Mouse (Mus musculus) layer of hippocampus, adult 2 months (tissue): ENCODE results near the gene Lhfpl5. TPM values are rescaled to one million over a fixed set of nuclear protein-coding genes. Genes with fewer than 3 reads are reported as not detected.

ENCODE experiments used
- DNase-seq, 2 experiments: peaks; one replicate each; pipeline ENCODE4 v3.0.0; 2022; ENCODE audit warnings: low spot score in 2 of 2
- H3K27ac ChIP-seq: fragments of 200-600 bp; 2 replicates; pipeline ENCODE4 v1.8.1; 2022
- H3K4me3 ChIP-seq: fragments of 200-600 bp; 2 replicates; pipeline ENCODE4 v1.8.1; 2022; ENCODE audit warnings: mild to moderate bottlenecking
- CTCF ChIP-seq: fragments of 200-600 bp; conservative IDR thresholded peaks from 2 replicates; pipeline ENCODE4 v1.8.1; 2022; ENCODE audit warnings: antibody characterized with exemption, mild to moderate bottlenecking, moderate library complexity
- total RNA-seq, 2 experiments: library from RNA; stranded (reverse); gene quantifications; 2 replicates each; pipeline ENCODE4 v1.2.3; 2021

Gene Lhfpl5
- total RNA-seq, 2 experiments from 2014 or later, result 3.7 to 5.4 TPM

- Histone ChIP-seq H3K4me3 (no peak overlapping the region), H3K27ac (no peak overlapping the region)
- DNase-seq, result no peak
- no peak for TF ChIP-seq CTCF
Observed at GRCm38 (mm10) chr17:28588591-28588990, 13.2 kb downstream of the Lhfpl5 start.

- peak overlapping the region; percentile 10; the same call in 1 of the 2 replicates for H3K27ac ChIP-seq
- no peak for TF ChIP-seq CTCF
- no peak overlapping the region for H3K4me3 ChIP-seq
- no peak for DNase-seq
Observed at GRCm38 (mm10) chr17:28590596-28590995, 15.2 kb downstream of the Lhfpl5 start.

- no peak for TF ChIP-seq CTCF
- no peak for DNase-seq
Observed at GRCm38 (mm10) chr17:28591476-28591875, 16.0 kb downstream of the Lhfpl5 start.

GRCm38 (mm10) chr17:28592998-28593397 is 17.6 kb downstream of the Lhfpl5 start:
- peak; percentile 96 for TF ChIP-seq CTCF
- no peak overlapping the region for H3K4me3 ChIP-seq

More at GRCm38 (mm10) chr17:28591476-28591875, 16.0 kb downstream of the Lhfpl5 start:
- no peak overlapping the region for H3K4me3 ChIP-seq
- no peak overlapping the region for H3K27ac ChIP-seq

GRCm38 (mm10) chr17:28593965-28594364 is 18.5 kb downstream of the Lhfpl5 start:
- H3K27ac ChIP-seq, result no peak overlapping the region
- H3K4me3 ChIP-seq, result no peak overlapping the region
- no peak for DNase-seq
- no peak for TF ChIP-seq CTCF

More at GRCm38 (mm10) chr17:28592998-28593397, 17.6 kb downstream of the Lhfpl5 start:
- H3K27ac ChIP-seq, result no peak overlapping the region
- DNase-seq, result peak; percentile 77 to 83

- no peak for DNase-seq
- no peak for TF ChIP-seq CTCF
- Histone ChIP-seq H3K4me3 (no peak overlapping the region), H3K27ac (no peak overlapping the region)
Observed at GRCm38 (mm10) chr17:28600780-28601179, 25.3 kb downstream of the Lhfpl5 start.

- no peak for TF ChIP-seq CTCF
- no peak for DNase-seq
- Histone ChIP-seq H3K4me3 (no peak overlapping the region), H3K27ac (peak overlapping the region; percentile 39; the same call in 1 of the 2 replicates)
Observed at GRCm38 (mm10) chr17:28601557-28602250, 26.3 kb downstream of the Lhfpl5 start.

- no peak overlapping the region for H3K27ac ChIP-seq
- no peak overlapping the region for H3K4me3 ChIP-seq
- TF ChIP-seq CTCF, result peak; percentile 33
- no peak for DNase-seq
Observed at GRCm38 (mm10) chr17:28609543-28609942, 34.1 kb downstream of the Lhfpl5 start.

GRCm38 (mm10) chr17:28612603-28613002 is 37.2 kb downstream of the Lhfpl5 start:
- no peak for DNase-seq
- no peak for TF ChIP-seq CTCF
- Histone ChIP-seq H3K27ac (no peak overlapping the region), H3K4me3 (no peak overlapping the region)

GRCm38 (mm10) chr17:28613096-28613495 is 37.7 kb downstream of the Lhfpl5 start:
- Histone ChIP-seq H3K27ac (no peak overlapping the region), H3K4me3 (no peak overlapping the region)
- DNase-seq, result no peak
- no peak for TF ChIP-seq CTCF

GRCm38 (mm10) chr17:28615332-28615731 is 39.9 kb downstream of the Lhfpl5 start:
- DNase-seq, result no peak
- Histone ChIP-seq H3K27ac (no peak overlapping the region), H3K4me3 (no peak overlapping the region)
- no peak for TF ChIP-seq CTCF

- Histone ChIP-seq H3K4me3 (no peak overlapping the region), H3K27ac (no peak overlapping the region)
- no peak for DNase-seq
- TF ChIP-seq CTCF, result no peak
Observed at GRCm38 (mm10) chr17:28617636-28618035, 42.2 kb downstream of the Lhfpl5 start.

- no peak for TF ChIP-seq CTCF
- Histone ChIP-seq H3K4me3 (no peak overlapping the region), H3K27ac (no peak overlapping the region)
- no peak for DNase-seq
Observed at GRCm38 (mm10) chr17:28618124-28618523, 42.7 kb downstream of the Lhfpl5 start.

GRCm38 (mm10) chr17:28618775-28619174 is 43.3 kb downstream of the Lhfpl5 start:
- Histone ChIP-seq H3K4me3 (no peak overlapping the region), H3K27ac (no peak overlapping the region)
- no peak for TF ChIP-seq CTCF
- DNase-seq, result no peak
